Mouse (Mus musculus) midbrain, postnatal 0 days (tissue): ENCODE results near the gene Epha7. TPM values are rescaled to one million over a fixed set of nuclear protein-coding genes. Genes with fewer than 3 reads are reported as not detected.

Source experiments
- ATAC-seq: fragments of 200-750 bp; cut with Nextera tagmentation; 2 replicates; pipeline ENCODE4 v1.8.0; 2017; ENCODE audit warnings: moderate number of reproducible peaks, mild to moderate bottlenecking, moderate TSS enrichment, moderate library complexity; ENCODE audit not compliant: low FRiP score
- DNase-seq: peaks from one replicate; pipeline ENCODE4 v3.0.0-alpha.2; 2015; ENCODE audit warnings: low spot score
- H3K27ac ChIP-seq: fragments of 300-500 bp; sonication (generic); 2 replicates; pipeline ENCODE4 v1.5.1; 2014; ENCODE audit warnings: low read depth, mild to moderate bottlenecking, low read length, mixed read lengths
- H3K27me3 ChIP-seq: fragments of 300-500 bp; sonication (generic); 2 replicates; pipeline ENCODE4 v1.6.1; 2014; ENCODE audit warnings: low read length, control low read depth, mixed read lengths; ENCODE audit not compliant: insufficient read depth
- H3K36me3 ChIP-seq: fragments of 300-500 bp; sonication (generic); 2 replicates; pipeline ENCODE4 v1.6.1; 2014; ENCODE audit warnings: low read length, control low read depth, mixed read lengths; ENCODE audit not compliant: insufficient read depth
- H3K4me1 ChIP-seq: fragments of 300-500 bp; sonication (generic); 2 replicates; pipeline ENCODE4 v1.6.1; 2014; ENCODE audit warnings: mild to moderate bottlenecking, control low read depth, antibody characterized with exemption, low read length, mixed read lengths; ENCODE audit not compliant: insufficient read depth
- H3K4me2 ChIP-seq: fragments of 300-500 bp; sonication (generic); 2 replicates; pipeline ENCODE4 v1.6.1; 2014; ENCODE audit warnings: low read depth, mild to moderate bottlenecking, low read length, mixed read lengths; ENCODE audit not compliant: poor library complexity, severe bottlenecking
- H3K4me3 ChIP-seq: fragments of 300-500 bp; sonication (generic); 2 replicates; pipeline ENCODE4 v1.5.1; 2014; ENCODE audit warnings: low read depth, mild to moderate bottlenecking, low read length, moderate library complexity
- H3K9ac ChIP-seq: fragments of 300-500 bp; sonication (generic); replicated peaks from 2 replicates; pipeline ENCODE4 v1.6.1; 2014; ENCODE audit warnings: mild to moderate bottlenecking, low read length, moderate library complexity, mixed read lengths; ENCODE audit not compliant: poor library complexity, severe bottlenecking
- H3K9me3 ChIP-seq: fragments of 300-500 bp; sonication (generic); 2 replicates; pipeline ENCODE4 v1.6.1; 2016; ENCODE audit warnings: low read length, control low read depth
- CTCF ChIP-seq: IDR thresholded peaks from 2 replicates; pipeline ENCODE4 v1.5.1; 2016; ENCODE audit warnings: antibody characterized with exemption, mild to moderate bottlenecking
- whole genome bisulfite sequencing: fragments of 180-500 bp; shearing (Covaris S2); extraction: QIAGEN DNeasy Blood & Tissue Kit; methylation state at CpG from one replicate; pipeline ENCODE4 v1.1.7; 2014; 5-methylcytosine and 5-hydroxymethylcytosine counted together
- polyA plus RNA-seq: library from polyadenylated mRNA; unstranded; fragments of >200 nt; fragmentation: Nextera tagmentation; extraction: Ambion mirVana; gene quantifications from 2 replicates; pipeline ENCODE4 v1.2.1, GENCODE M21; 2015
- total RNA-seq: library from RNA; depleted of rRNA; stranded (reverse); fragments of >200 nt; gene quantifications from 2 replicates; pipeline ENCODE4 v1.2.3, GENCODE M21; 2014

The Epha7 gene
- total and polyA plus RNA-seq, 2 experiments from 2014 or later: 40.0 to 47.7 TPM

DNA sequence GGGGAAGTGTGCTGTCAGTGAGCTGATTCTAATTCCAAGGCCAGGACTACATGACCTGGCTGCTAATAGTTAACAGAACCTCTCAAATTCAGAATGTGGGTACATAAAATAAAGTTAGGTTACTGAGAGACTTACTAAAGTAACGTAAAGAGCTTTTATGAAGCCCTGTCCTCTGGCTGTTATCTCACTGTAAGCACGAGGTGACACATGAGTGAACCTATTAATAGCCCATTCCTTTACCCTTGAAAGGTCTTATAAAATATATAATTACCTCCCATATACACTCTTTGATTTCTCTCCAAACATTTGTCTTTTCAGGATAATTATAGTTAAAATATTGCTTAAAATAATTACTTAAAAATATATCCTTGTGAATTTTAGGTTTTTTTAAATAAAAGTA lies 37.5 kb downstream of the Epha7 start:
- ATAC-seq: no peak
- H3K4me2 ChIP-seq: no peak overlapping the region
- no peak for TF ChIP-seq CTCF
- no peak overlapping the region for H3K27ac ChIP-seq
- no peak overlapping the region for H3K4me3 ChIP-seq
- no peak overlapping the region for H3K9ac ChIP-seq
- DNase-seq: no peak
- no peaks in the 10 kb centered on the region for H3K27me3 ChIP-seq
- H3K9me3 ChIP-seq: no peaks in the 10 kb centered on the region
- H3K4me1 ChIP-seq: no peaks in the 10 kb centered on the region
- WGBS: 80% methylated on average over 2 of the region's 2 CpGs
- H3K36me3 ChIP-seq: no peaks in the 10 kb centered on the region

DNA sequence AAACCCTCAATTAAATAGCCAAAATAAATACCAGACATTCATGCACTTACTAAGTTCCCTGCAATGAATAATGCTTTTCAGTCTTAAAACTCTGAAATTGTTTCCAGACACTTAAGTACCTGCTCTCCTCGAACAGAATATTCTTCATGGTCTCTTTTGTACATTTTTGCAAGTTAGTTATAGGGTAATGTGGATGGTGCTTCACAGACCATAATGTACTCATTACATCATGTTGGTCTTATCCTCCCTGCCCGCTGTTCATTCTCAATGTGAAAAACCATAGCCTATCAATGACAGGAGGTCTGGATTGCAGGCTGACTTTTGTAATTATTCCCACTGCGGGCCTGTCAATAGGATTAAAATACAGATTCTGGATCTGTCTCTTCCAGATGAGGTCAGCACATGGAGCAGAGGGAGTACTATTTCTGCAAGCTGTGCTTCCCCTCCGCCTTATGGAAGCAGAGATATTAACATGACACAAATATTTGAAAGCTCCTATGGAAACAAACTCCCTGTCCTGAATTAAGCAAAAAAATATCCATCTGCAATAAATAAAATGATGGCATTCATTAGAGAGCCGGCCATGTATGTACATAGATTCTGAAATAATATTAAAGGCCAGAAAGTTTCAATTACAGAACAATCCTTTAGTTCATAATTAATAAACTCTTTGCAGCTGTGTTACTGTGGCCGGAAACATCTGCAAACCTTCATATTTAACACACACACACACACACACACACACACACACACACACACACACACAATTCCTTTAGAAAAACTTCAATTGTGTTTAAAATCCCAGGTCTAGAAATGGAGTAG lies 50.1 kb downstream of the Epha7 start:
- no peak overlapping the region for H3K4me3 ChIP-seq
- no peak overlapping the region for H3K9ac ChIP-seq
- DNase-seq (no peak), ATAC-seq (no peak)
- no peaks in the 10 kb centered on the region for H3K36me3 ChIP-seq
- no peak for TF ChIP-seq CTCF
- no peaks in the 10 kb centered on the region for H3K4me1 ChIP-seq
- no peaks in the 10 kb centered on the region for H3K27me3 ChIP-seq
- H3K4me2 ChIP-seq: no peak overlapping the region
- no peaks in the 10 kb centered on the region for H3K9me3 ChIP-seq
- no peak overlapping the region for H3K27ac ChIP-seq
- 70% methylated on average over 6 of the region's 6 CpGs for WGBS

DNA sequence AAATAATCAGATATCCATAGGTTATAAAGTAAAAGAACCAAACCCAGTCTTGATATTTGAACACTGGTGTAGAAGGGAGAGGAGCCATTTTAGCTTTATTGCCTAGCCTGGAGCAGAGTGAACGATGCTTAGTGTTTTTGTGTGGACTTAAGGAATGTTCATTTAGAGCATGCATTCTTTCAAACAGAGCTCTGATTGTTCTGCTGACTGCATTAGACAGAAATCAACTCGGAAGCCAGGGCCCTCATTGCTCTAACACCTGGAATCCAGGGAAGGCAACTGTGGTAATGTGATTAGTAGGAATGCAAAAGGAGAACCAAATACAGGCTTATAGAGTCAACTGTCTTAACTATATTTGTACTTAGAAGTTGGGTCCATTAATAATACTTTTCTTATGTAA lies 53.5 kb downstream of the Epha7 start:
- 25% methylated on average over 2 of the region's 2 CpGs for WGBS
- DNase-seq (no peak), ATAC-seq (no peak)
- Histone ChIP-seq H3K4me1 (no peaks in the 10 kb centered on the region), H3K9ac (no peak overlapping the region), H3K9me3 (no peaks in the 10 kb centered on the region), H3K27ac (no peak overlapping the region), H3K4me2 (no peak overlapping the region), H3K4me3 (no peak overlapping the region), H3K36me3 (no peaks in the 10 kb centered on the region), H3K27me3 (no peaks in the 10 kb centered on the region)
- no peak for TF ChIP-seq CTCF

DNA sequence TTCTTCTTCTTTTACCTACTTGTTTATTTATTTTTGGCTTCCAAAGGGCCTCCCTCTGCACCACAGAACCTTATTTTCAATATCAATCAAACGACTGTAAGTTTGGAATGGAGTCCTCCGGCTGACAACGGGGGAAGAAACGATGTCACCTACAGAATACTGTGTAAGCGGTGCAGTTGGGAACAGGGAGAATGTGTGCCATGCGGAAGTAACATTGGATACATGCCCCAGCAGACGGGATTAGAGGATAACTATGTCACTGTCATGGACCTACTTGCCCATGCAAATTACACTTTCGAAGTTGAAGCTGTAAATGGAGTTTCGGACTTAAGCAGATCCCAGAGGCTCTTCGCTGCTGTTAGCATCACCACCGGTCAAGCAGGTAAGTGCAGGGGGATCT lies 58.7 kb downstream of the Epha7 start:
- ATAC-seq: no peak

DNA sequence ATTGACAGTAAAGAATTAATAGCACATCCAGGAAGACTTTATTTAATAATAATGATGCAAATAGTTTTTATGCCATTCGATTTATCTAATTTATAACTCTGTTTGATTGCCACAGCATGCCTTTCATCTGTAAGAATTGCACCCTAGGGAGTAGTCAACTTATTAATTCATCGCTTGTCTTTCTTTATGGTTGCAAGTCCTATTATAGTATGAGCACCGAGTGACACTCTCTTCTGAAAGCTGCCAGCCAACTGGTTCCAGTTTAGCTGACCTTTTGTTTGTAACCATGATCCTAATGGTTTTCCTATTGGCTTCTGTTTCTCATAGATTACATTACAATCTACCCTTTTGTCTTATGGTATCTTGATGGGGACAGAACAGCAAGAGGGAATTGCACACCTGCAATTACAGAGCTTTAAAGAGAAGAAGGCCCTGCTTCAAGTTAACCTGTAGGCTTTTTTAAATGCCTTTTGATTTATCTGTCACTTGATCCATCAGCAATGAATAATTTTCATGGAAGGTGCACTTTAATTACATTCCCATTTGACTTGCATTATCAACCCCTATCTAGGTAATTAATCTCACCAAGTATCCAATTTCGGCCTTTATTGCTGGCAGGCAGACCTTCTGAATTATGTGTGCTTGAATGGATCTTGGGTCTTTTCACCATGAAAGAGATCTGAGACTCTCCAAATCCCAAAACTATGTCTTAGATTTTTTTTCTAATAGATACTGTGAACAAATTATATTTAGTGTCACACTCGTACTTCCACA lies 68.5 kb downstream of the Epha7 start:
- ATAC-seq (no peak), DNase-seq (no peak)
- Histone ChIP-seq H3K36me3 (no peaks in the 10 kb centered on the region), H3K4me2 (no peak overlapping the region), H3K9me3 (no peaks in the 10 kb centered on the region), H3K4me1 (no peaks in the 10 kb centered on the region), H3K9ac (no peak overlapping the region), H3K4me3 (no peak overlapping the region), H3K27me3 (no peaks in the 10 kb centered on the region), H3K27ac (no peak overlapping the region)
- WGBS: 43% methylated on average over 5 of the region's 5 CpGs
- no peak for TF ChIP-seq CTCF

More for the DNA sequence above, 58.7 kb downstream of the Epha7 start:
- H3K4me2 ChIP-seq: no peak overlapping the region
- no peaks in the 10 kb centered on the region for H3K9me3 ChIP-seq
- no peak overlapping the region for H3K9ac ChIP-seq
- no peak overlapping the region for H3K4me3 ChIP-seq
- no peaks in the 10 kb centered on the region for H3K36me3 ChIP-seq
- no peak overlapping the region for H3K27ac ChIP-seq
- no peak for DNase-seq
- 90% methylated on average over 11 of the region's 11 CpGs for WGBS
- H3K27me3 ChIP-seq: no peaks in the 10 kb centered on the region
- TF ChIP-seq CTCF: no peak
- H3K4me1 ChIP-seq: no peaks in the 10 kb centered on the region

DNA sequence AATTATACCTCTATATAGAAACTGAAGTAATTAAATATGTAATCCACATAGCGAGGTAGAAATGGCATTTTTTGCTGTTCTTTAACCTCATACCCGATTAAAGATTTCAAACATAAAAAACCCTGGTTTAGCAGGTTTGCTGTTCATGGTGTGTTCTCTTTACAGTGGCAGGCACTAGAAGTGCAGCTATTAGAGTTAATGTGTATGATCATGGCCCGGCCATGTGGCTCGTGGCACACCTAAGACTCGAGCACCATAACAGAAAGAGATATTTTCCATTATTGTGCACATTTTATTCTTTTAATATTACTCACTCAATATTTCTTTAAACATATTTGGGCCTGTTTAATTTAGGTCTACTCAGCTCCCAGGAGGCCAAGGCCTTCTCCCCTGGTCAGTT lies 76.7 kb downstream of the Epha7 start:
- DNase-seq (no peak), ATAC-seq (no peak)
- Histone ChIP-seq H3K27ac (no peak overlapping the region), H3K36me3 (no peaks in the 10 kb centered on the region), H3K9ac (no peak overlapping the region), H3K9me3 (no peaks in the 10 kb centered on the region), H3K4me3 (no peak overlapping the region), H3K4me2 (no peak overlapping the region), H3K4me1 (no peaks in the 10 kb centered on the region), H3K27me3 (no peaks in the 10 kb centered on the region)
- no peak for TF ChIP-seq CTCF
- WGBS: 85% methylated on average over 5 of the region's 5 CpGs
